Mouse (Mus musculus) stomach, embryonic 15.5 days (tissue): Measurements from ENCODE around the gene Plekha6. TPM values are rescaled to one million over a fixed set of nuclear protein-coding genes. Genes with fewer than 3 reads are reported as not detected.
"Not testable (repeated sequence)": the region's sequence is repeated elsewhere in the genome, so short reads cannot be mapped to it uniquely, and the experiment has no call there.

Experiments used
- ATAC-seq: fragments of 200-750 bp; cut with Nextera tagmentation; 2 replicates; pipeline ENCODE4 v1.8.0; 2017; ENCODE audit warnings: low read depth, moderate number of reproducible peaks, moderate TSS enrichment; ENCODE audit not compliant: insufficient read depth, low FRiP score
- H3K27ac ChIP-seq: fragments of 300-500 bp; sonication (generic); 2 replicates; pipeline ENCODE4 v1.5.1; 2015; ENCODE audit warnings: mild to moderate bottlenecking, inconsistent platforms
- H3K27me3 ChIP-seq: fragments of 300-500 bp; sonication (generic); replicated peaks from 2 replicates; pipeline ENCODE4 v1.6.1; 2015; ENCODE audit warnings: inconsistent platforms
- H3K36me3 ChIP-seq: fragments of 300-500 bp; sonication (generic); 2 replicates; pipeline ENCODE4 v1.6.1; 2015; ENCODE audit warnings: inconsistent platforms
- H3K4me1 ChIP-seq: fragments of 300-500 bp; sonication (generic); 2 replicates; pipeline ENCODE4 v1.6.1; 2015; ENCODE audit warnings: inconsistent platforms
- H3K4me2 ChIP-seq: fragments of 300-500 bp; sonication (generic); 2 replicates; pipeline ENCODE4 v1.6.1; 2015; ENCODE audit warnings: mild to moderate bottlenecking, inconsistent platforms
- H3K4me3 ChIP-seq: fragments of 300-500 bp; sonication (generic); replicated peaks from 2 replicates; pipeline ENCODE4 v1.5.1; 2015; ENCODE audit warnings: inconsistent platforms
- H3K9ac ChIP-seq: fragments of 300-500 bp; sonication (generic); 2 replicates; pipeline ENCODE4 v1.6.1; 2015; ENCODE audit warnings: inconsistent platforms
- H3K9me3 ChIP-seq: fragments of 300-500 bp; sonication (generic); 2 replicates; pipeline ENCODE4 v1.6.1; 2016; ENCODE audit warnings: inconsistent platforms
- WGBS: fragments of 180-500 bp; shearing (Covaris S2); methylation state at CpG from one replicate; pipeline ENCODE4 v1.1.7; 2015; 5-methylcytosine and 5-hydroxymethylcytosine counted together
- polyA plus RNA-seq: library from polyadenylated mRNA; unstranded; fragments of >200 nt; fragmentation: Nextera tagmentation; extraction: Ambion mirVana; gene quantifications from 2 replicates; pipeline ENCODE4 v1.2.1, GENCODE M21; 2015

Gene Plekha6
- polyA plus RNA-seq, 1 experiment from 2014 or later = 16.5 TPM

DNA sequence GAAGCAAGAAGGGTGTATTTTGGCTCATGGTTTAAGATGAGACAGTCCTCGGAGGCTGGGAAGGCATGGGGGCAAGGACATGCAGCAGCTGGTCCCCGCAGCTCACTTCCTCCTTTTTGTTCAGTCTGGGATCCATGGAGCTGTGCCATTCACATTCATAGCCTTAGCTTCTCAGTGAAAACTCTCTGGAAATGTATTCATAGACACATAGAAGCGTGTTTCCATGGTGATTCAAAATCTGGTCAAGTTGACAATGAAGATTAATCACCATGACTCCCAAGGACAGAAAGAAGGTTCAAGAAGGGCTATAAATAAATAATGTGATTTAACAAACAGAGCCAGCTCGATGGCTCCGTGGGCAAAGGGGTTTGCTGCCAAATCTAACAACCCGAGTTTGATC lies 169.9 kb downstream of the Plekha6 start:
- no peak overlapping the region for H3K9ac ChIP-seq
- H3K36me3 ChIP-seq = no peaks in the 10 kb centered on the region
- 72% methylated on average over 6 of the region's 6 CpGs for WGBS
- no peak for ATAC-seq
- no peak overlapping the region for H3K4me3 ChIP-seq
- H3K27me3 ChIP-seq = 0 out of 2 replicates have a peak, but pooled peaks cover 7% of the 10 kb centered on the region
- no peaks in the 10 kb centered on the region for H3K9me3 ChIP-seq
- H3K27ac ChIP-seq = no peak overlapping the region
- no peak overlapping the region for H3K4me2 ChIP-seq
- peaks cover 5% of the 10 kb centered on the region; the same call in 1 of the 2 replicates for H3K4me1 ChIP-seq

DNA sequence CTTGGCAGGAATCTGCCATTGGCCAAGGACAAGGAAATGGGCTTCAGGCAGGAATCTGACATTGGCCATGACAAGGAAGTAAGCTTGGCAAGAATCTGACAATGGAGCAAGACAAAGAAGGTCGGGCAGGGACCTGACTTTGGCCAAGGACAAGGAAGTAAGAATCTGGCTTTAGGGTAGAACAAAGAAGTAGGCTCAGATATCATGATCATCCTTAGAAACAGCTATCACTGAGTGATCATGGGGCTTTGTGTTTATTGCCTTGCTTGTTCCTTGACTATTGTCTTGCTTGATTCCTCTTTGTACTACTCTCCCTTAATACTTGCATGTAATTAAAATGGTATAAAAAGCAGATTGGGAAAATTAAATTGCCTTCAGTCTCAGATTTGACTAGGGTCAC lies 176.4 kb downstream of the Plekha6 start:
- not testable (repeated sequence) for H3K4me1 ChIP-seq, H3K4me2 ChIP-seq, H3K36me3 ChIP-seq, H3K27me3 ChIP-seq, H3K27ac ChIP-seq, H3K4me3 ChIP-seq, H3K9me3 ChIP-seq, ATAC-seq, H3K9ac ChIP-seq
- 69% methylated on average over 1 of the region's 1 CpGs for WGBS

DNA sequence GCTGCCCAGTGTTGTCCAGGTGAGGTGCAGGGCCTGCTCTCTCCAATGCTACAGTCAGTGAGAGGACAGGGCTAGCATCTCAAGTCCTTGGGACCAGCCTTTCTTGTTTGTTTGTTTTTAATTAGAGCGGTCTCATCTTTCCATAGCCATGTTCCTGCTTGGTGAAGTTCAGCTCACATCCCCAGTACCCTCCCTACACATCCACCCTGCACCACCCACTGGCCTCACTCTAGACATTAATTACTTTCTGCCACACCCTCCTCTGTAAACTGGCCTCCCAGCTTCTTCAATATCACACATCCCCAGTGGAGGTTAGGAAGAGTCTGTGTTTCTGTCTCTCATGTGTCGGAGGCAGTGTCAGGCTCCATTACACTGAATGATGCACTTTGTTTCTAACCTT lies 180.3 kb downstream of the Plekha6 start:
- H3K9ac ChIP-seq = no peak overlapping the region
- no peaks in the 10 kb centered on the region; the same call in 1 of the 2 replicates for H3K4me1 ChIP-seq
- 84% methylated on average over 2 of the region's 2 CpGs for WGBS
- ATAC-seq = no peak
- H3K27me3 ChIP-seq = no peaks in the 10 kb centered on the region
- no peak overlapping the region for H3K27ac ChIP-seq
- H3K36me3 ChIP-seq = no peaks in the 10 kb centered on the region
- no peak overlapping the region for H3K4me3 ChIP-seq
- H3K4me2 ChIP-seq = no peak overlapping the region
- no peaks in the 10 kb centered on the region for H3K9me3 ChIP-seq

DNA sequence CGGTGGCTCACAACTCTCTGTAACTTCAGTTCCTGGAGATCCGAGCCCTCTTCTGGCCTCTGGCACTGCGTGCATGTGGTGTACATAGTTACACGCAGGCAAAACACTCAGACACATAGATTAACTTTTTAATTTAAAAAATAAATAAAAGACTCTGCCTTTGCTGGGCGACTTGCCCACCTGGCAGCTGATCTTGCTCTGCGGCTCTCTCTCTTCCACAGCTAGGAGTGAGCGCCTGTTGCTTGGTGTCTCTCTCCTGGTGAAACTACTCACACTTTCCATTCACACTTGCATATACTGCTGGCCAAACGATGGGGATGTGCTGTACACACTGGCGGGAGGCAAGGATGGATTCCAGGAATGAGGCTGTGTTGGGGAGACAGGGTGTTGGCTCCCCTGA lies 182.5 kb downstream of the Plekha6 start:
- H3K9me3 ChIP-seq = no peaks in the 10 kb centered on the region
- H3K9ac ChIP-seq = no peak overlapping the region
- no peak overlapping the region for H3K4me3 ChIP-seq
- H3K27ac ChIP-seq = no peak overlapping the region
- WGBS = 75% methylated on average over 9 of the region's 9 CpGs
- no peak for ATAC-seq
- no peak overlapping the region for H3K4me2 ChIP-seq
- no peaks in the 10 kb centered on the region; the same call in 1 of the 2 replicates for H3K4me1 ChIP-seq
- no peaks in the 10 kb centered on the region for H3K27me3 ChIP-seq
- no peaks in the 10 kb centered on the region for H3K36me3 ChIP-seq

DNA sequence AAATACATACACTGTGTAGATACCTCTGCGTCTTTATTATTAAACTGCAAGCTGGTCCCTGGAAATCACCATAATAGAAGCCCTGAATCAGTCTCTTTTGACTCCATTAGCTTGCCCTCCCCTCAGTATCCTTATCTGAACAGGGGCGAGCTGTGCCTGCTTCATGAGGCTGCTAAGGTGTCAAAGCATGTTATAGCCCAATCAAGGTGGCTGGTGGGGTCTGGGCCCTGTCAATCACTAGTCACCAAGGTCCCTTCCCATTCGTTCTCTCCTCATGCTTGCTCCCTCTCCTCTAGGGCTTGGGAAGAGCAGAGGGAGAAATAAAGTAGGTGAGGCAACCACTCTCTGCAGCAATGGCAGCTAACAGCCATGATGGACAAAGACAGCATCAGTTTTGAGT lies 183.2 kb downstream of the Plekha6 start:
- Histone ChIP-seq H3K36me3 (no peaks in the 10 kb centered on the region), H3K27ac (no peak overlapping the region), H3K9ac (no peak overlapping the region), H3K9me3 (no peaks in the 10 kb centered on the region), H3K27me3 (0 out of 2 replicates have a peak, but pooled peaks cover under 1% of the 10 kb centered on the region), H3K4me2 (no peak overlapping the region), H3K4me3 (no peak overlapping the region), H3K4me1 (no peaks in the 10 kb centered on the region; the same call in 1 of the 2 replicates)
- 64% methylated on average over 3 of the region's 3 CpGs for WGBS
- no peak for ATAC-seq

GRCm38 (mm10) chr1:133347693-133348520 lies 183.9 kb downstream of the Plekha6 start:
- no peak overlapping the region for H3K27ac ChIP-seq
- no peak overlapping the region for H3K4me3 ChIP-seq
- 56% methylated on average over 11 of the region's 11 CpGs for WGBS
- H3K9ac ChIP-seq = no peak overlapping the region
- no peaks in the 10 kb centered on the region; the same call in 1 of the 2 replicates for H3K4me1 ChIP-seq
- no peaks in the 10 kb centered on the region for H3K9me3 ChIP-seq
- no peak overlapping the region for H3K4me2 ChIP-seq
- no peak for ATAC-seq
- H3K27me3 ChIP-seq = 0 out of 2 replicates have a peak, but pooled peaks cover 3% of the 10 kb centered on the region
- H3K36me3 ChIP-seq = no peaks in the 10 kb centered on the region

DNA sequence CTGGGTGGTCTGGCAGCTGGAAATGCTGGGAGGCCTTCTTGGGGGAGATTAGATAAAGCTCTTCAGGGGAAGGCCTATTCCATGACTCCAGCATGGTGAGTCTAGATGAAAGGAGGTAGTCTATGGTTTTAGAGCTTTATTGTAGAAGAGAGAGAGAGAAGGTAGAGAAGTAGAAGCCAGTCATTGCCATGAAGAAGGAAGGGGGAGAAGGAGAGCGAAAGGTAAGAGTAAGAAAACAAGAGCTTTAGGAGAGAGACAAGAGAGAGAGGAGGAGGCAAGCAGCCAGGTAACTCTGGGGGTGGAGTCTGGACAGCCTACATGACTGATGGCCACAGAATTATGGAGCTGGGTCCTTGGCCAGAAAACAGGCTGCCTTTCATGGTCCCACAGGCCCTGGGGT lies 186.2 kb downstream of the Plekha6 start, which contains the start of gene Ren1:
TSS of gene Ren1 (plus strand) at position 301 of the 400 bp plus-strand sequence.
- no peak for ATAC-seq
- H3K4me1 ChIP-seq = no peaks in the 10 kb centered on the region; the same call in 1 of the 2 replicates

DNA sequence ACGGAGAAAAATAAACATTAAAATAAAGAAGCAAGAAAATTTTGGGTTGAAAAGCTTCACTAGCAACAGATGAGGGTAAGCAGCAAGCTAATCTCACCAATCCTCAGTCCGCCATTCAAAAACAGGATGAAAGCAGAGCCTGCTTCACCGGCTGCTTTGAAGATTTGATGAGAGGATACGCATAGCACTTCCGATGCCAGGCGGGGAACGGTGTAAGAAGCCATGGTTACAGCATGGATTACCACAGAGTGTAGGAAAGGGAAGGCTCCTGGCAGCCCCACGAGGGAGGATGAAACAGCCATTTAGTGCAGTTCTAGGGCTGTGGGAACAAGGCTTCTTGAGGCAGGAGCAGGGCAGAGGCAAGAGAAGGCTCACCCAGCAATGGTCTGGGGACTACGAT lies 187.8 kb downstream of the Plekha6 start:
- Histone ChIP-seq H3K36me3 (no peaks in the 10 kb centered on the region), H3K4me3 (no peak overlapping the region), H3K9ac (no peak overlapping the region), H3K4me1 (no peaks in the 10 kb centered on the region; the same call in 1 of the 2 replicates), H3K4me2 (no peak overlapping the region), H3K27me3 (0 out of 2 replicates have a peak, but pooled peaks cover 3% of the 10 kb centered on the region), H3K9me3 (no peaks in the 10 kb centered on the region), H3K27ac (no peak overlapping the region)
- no peak for ATAC-seq
- WGBS = 52% methylated on average over 9 of the region's 9 CpGs

More for the DNA sequence above, 186.2 kb downstream of the Plekha6 start, which contains the start of gene Ren1:
- no peak within 1 kb of the TSS for H3K4me2 ChIP-seq
- H3K9ac ChIP-seq = no peak within 1 kb of the TSS
- no peak within 1 kb of the TSS for H3K27ac ChIP-seq
- H3K36me3 ChIP-seq = no peaks in the 10 kb centered on the region
- 0 out of 2 replicates have a peak, but pooled peaks cover 3% of the 10 kb centered on the region for H3K27me3 ChIP-seq
- no peak within 1 kb of the TSS for H3K4me3 ChIP-seq
- WGBS = 96% methylated on average over 1 of the region's 1 CpGs
- no peaks in the 10 kb centered on the region for H3K9me3 ChIP-seq

Other genes with a start within 250 kb of the Plekha6 start
- 33.3 and 34.9 TPM in 2 replicates for gene Mdm4, start 133.6 kb upstream of the Plekha6 start, polyA plus RNA-seq
- gene Pik3c2b, start 118.5 kb upstream of the Plekha6 start, polyA plus RNA-seq = 8.3 and 10.7 TPM in 2 replicates
- 39.3 and 47.8 TPM in 2 replicates for gene Ppp1r15b, start 33.1 kb upstream of the Plekha6 start, polyA plus RNA-seq
- 4.9 and 7.7 TPM in 2 replicates for gene Golt1a, start 145.6 kb downstream of the Plekha6 start, polyA plus RNA-seq
- not detected in 2 replicates for gene Kiss1, start 157.7 kb downstream of the Plekha6 start, polyA plus RNA-seq
- gene Ren1, start 186.3 kb downstream of the Plekha6 start, polyA plus RNA-seq = 2.6 and 2.8 TPM in 2 replicates
- 4.0 and 6.4 TPM in 2 replicates for gene Etnk2, start 199.4 kb downstream of the Plekha6 start, polyA plus RNA-seq